Mouse (Mus musculus): ENCODE measurements around the gene Dhx32. TPM values are rescaled to one million over a fixed set of nuclear protein-coding genes. Genes with fewer than 3 reads are reported as not detected.
A peak's percentile ranks its signal among the peaks of the same experiment; 100 is the strongest.

Gene Dhx32
- polyA plus RNA-seq, 1 experiment = 28.1 TPM

GRCm38 (mm10) chr7:133775796-133776625 lies 6.5 kb downstream of the Dhx32 start:
- TF ChIP-seq CTCF (IDR thresholded peaks at IDR 0.05; ENCODE audit: extremely low read depth, insufficient read depth, low read length) = no peak
- TF ChIP-seq POLR2A (IDR thresholded peaks at IDR 0.05; ENCODE audit: extremely low read depth, insufficient read depth, low read length) = no peak
- Histone ChIP-seq H3K4me3 (ENCODE audit: insufficient read depth, low read length) (peak overlapping the region; percentile 85), H3K27ac (ENCODE audit: insufficient read depth, low read length) (peak overlapping the region; percentile 52; the same call in 1 of the 2 replicates), H3K4me1 (ENCODE audit: control insufficient read depth, insufficient read depth, low read length) (peaks cover 6% of the 10 kb centered on the region)

GRCm38 (mm10) chr7:133775179-133775578 lies 7.3 kb downstream of the Dhx32 start:
- H3K4me3 ChIP-seq (ENCODE audit: insufficient read depth, low read length) = peak overlapping the region; percentile 85
- H3K4me1 ChIP-seq (ENCODE audit: control insufficient read depth, insufficient read depth, low read length) = peaks cover 6% of the 10 kb centered on the region
- no peak overlapping the region for H3K27ac ChIP-seq (ENCODE audit: insufficient read depth, low read length)
- TF ChIP-seq CTCF (IDR thresholded peaks at IDR 0.05; ENCODE audit: extremely low read depth, insufficient read depth, low read length) = no peak

- Histone ChIP-seq H3K27ac (ENCODE audit: insufficient read depth, low read length) (no peak overlapping the region), H3K4me3 (ENCODE audit: insufficient read depth, low read length) (no peak overlapping the region), H3K4me1 (ENCODE audit: control insufficient read depth, insufficient read depth, low read length) (peaks cover 17% of the 10 kb centered on the region)
- no peak for TF ChIP-seq POLR2A (IDR thresholded peaks at IDR 0.05; ENCODE audit: extremely low read depth, insufficient read depth, low read length)
- no peak for TF ChIP-seq CTCF (IDR thresholded peaks at IDR 0.05; ENCODE audit: extremely low read depth, insufficient read depth, low read length)
These were observed 14.0 kb downstream of the Dhx32 start for GRCm38 (mm10) chr7:133768517-133768916.

GRCm38 (mm10) chr7:133768027-133768426 lies 14.5 kb downstream of the Dhx32 start:
- no peak for TF ChIP-seq CTCF (IDR thresholded peaks at IDR 0.05; ENCODE audit: extremely low read depth, insufficient read depth, low read length)
- no peak for TF ChIP-seq POLR2A (IDR thresholded peaks at IDR 0.05; ENCODE audit: extremely low read depth, insufficient read depth, low read length)
- Histone ChIP-seq H3K4me1 (ENCODE audit: control insufficient read depth, insufficient read depth, low read length) (peaks cover 17% of the 10 kb centered on the region), H3K27ac (ENCODE audit: insufficient read depth, low read length) (peak overlapping the region; percentile 83), H3K4me3 (ENCODE audit: insufficient read depth, low read length) (no peak overlapping the region)

GRCm38 (mm10) chr7:133765849-133766243 lies 16.7 kb downstream of the Dhx32 start:
- H3K4me3 ChIP-seq (ENCODE audit: insufficient read depth, low read length) = no peak overlapping the region
- peaks cover 17% of the 10 kb centered on the region for H3K4me1 ChIP-seq (ENCODE audit: control insufficient read depth, insufficient read depth, low read length)
- no peak for TF ChIP-seq CTCF (IDR thresholded peaks at IDR 0.05; ENCODE audit: extremely low read depth, insufficient read depth, low read length)
- TF ChIP-seq POLR2A (IDR thresholded peaks at IDR 0.05; ENCODE audit: extremely low read depth, insufficient read depth, low read length) = no peak
- no peak overlapping the region for H3K27ac ChIP-seq (ENCODE audit: insufficient read depth, low read length)

- Histone ChIP-seq H3K4me1 (ENCODE audit: control insufficient read depth, insufficient read depth, low read length) (peaks cover 17% of the 10 kb centered on the region), H3K27ac (ENCODE audit: insufficient read depth, low read length) (no peak overlapping the region), H3K4me3 (ENCODE audit: insufficient read depth, low read length) (no peak overlapping the region)
- no peak for TF ChIP-seq CTCF (IDR thresholded peaks at IDR 0.05; ENCODE audit: extremely low read depth, insufficient read depth, low read length)
- TF ChIP-seq POLR2A (IDR thresholded peaks at IDR 0.05; ENCODE audit: extremely low read depth, insufficient read depth, low read length) = no peak
These were observed 17.2 kb downstream of the Dhx32 start for GRCm38 (mm10) chr7:133765240-133765848.

- Histone ChIP-seq H3K4me3 (ENCODE audit: insufficient read depth, low read length) (no peak overlapping the region), H3K27ac (ENCODE audit: insufficient read depth, low read length) (no peak overlapping the region), H3K4me1 (ENCODE audit: control insufficient read depth, insufficient read depth, low read length) (peaks cover 17% of the 10 kb centered on the region)
- TF ChIP-seq CTCF (IDR thresholded peaks at IDR 0.05; ENCODE audit: extremely low read depth, insufficient read depth, low read length) (no peak), POLR2A (IDR thresholded peaks at IDR 0.05; ENCODE audit: extremely low read depth, insufficient read depth, low read length) (no peak)
These were observed 18.1 kb downstream of the Dhx32 start for GRCm38 (mm10) chr7:133764425-133764824.

- TF ChIP-seq POLR2A (IDR thresholded peaks at IDR 0.05; ENCODE audit: extremely low read depth, insufficient read depth, low read length) = no peak
- TF ChIP-seq CTCF (IDR thresholded peaks at IDR 0.05; ENCODE audit: extremely low read depth, insufficient read depth, low read length) = no peak
- Histone ChIP-seq H3K27ac (ENCODE audit: insufficient read depth, low read length) (no peak overlapping the region), H3K4me1 (ENCODE audit: control insufficient read depth, insufficient read depth, low read length) (peaks cover 8% of the 10 kb centered on the region), H3K4me3 (ENCODE audit: insufficient read depth, low read length) (no peak overlapping the region)
These were observed 19.8 kb downstream of the Dhx32 start for GRCm38 (mm10) chr7:133762696-133763095.

- no peak for TF ChIP-seq CTCF (IDR thresholded peaks at IDR 0.05; ENCODE audit: extremely low read depth, insufficient read depth, low read length)
- TF ChIP-seq POLR2A (IDR thresholded peaks at IDR 0.05; ENCODE audit: extremely low read depth, insufficient read depth, low read length) = no peak
- Histone ChIP-seq H3K4me3 (ENCODE audit: insufficient read depth, low read length) (no peak overlapping the region; the same call in 1 of the 2 replicates), H3K4me1 (ENCODE audit: control insufficient read depth, insufficient read depth, low read length) (0 out of 2 replicates have a peak, but pooled peaks cover under 1% of the 10 kb centered on the region), H3K27ac (ENCODE audit: insufficient read depth, low read length) (no peak overlapping the region)
These were observed 22.7 kb downstream of the Dhx32 start for GRCm38 (mm10) chr7:133759611-133760353.
